7 mouse cellular contexts compared by ENCODE assay signal in the genomic region with DNA sequence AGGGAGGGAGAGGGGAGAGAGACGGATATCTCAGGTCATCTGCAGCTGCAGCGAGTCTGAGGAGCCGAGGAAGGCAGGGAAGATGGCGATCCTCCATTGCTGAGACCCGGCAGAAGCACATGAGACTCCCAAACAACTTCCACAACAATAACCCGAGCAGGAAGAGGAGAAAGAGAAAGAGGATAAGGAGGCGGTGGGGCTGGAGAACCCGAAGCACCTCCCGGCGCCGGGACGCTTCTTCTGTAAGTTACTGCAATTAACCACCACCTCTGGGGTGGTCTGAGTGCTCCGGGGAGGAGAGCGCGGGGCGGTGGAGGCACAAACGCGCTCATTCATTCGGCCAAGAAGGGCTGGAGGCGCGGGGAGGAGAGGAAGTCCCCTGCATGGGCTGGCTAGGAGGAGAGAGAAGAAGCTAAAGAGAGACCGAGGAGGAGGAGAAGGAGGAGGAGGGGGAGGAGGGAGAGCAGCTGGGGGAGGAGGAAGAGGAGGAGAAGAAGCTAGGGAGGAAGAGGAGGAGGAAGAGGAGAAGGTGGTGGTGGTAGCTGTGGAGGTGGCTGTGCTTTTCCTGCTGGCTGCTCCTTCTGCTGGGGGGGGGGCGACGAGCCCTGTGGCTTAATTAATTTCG. TPM values are rescaled to one million over a fixed set of nuclear protein-coding genes. Genes with fewer than 3 reads are reported as not detected.
DNase-seq lines count a peak whose midpoint lies in the region; ATAC-seq and TF ChIP-seq lines count a peak whose summit lies in the region.

No protein-coding gene starts in this region.

- 3% methylated on average over 22 of the region's 25 CpGs for WGBS in forebrain, embryonic 13.5 days
- 2% methylated on average over 22 of the region's 25 CpGs for WGBS in hindbrain, embryonic 12.5 days
- under 1% methylated on average over 25 of the region's 25 CpGs for WGBS in stomach, embryonic 16.5 days

- peaks cover 35% of the 10 kb centered on the region for H3K4me1 ChIP-seq in forebrain, embryonic 13.5 days
- peaks cover 22% of the 10 kb centered on the region for H3K4me1 ChIP-seq in hindbrain, embryonic 12.5 days
- peaks cover 14% of the 10 kb centered on the region for H3K4me1 ChIP-seq in stomach, embryonic 16.5 days (ENCODE audit: control insufficient read depth, insufficient read depth, low read length)

- H3K27ac ChIP-seq in forebrain, embryonic 13.5 days, result peak overlapping the region; percentile 100
- H3K27ac ChIP-seq in hindbrain, embryonic 12.5 days, result peak overlapping the region; percentile 99
- peak overlapping the region; percentile 95 for H3K27ac ChIP-seq in left cerebral cortex, adult 2 months
- H3K27ac ChIP-seq in stomach, embryonic 16.5 days (ENCODE audit: low read length), result peak overlapping the region; percentile 95

- peak; percentile 37 for ATAC-seq in forebrain, embryonic 13.5 days
- peak; percentile 26 for ATAC-seq in hindbrain, embryonic 12.5 days (ENCODE audit: low FRiP score)
- ATAC-seq in megakaryocyte progenitor cell, adult 5-6 weeks (replicated peaks; ENCODE audit: poor library complexity), result peak; percentile 33
- ATAC-seq in stomach, embryonic 16.5 days (ENCODE audit: insufficient read depth, low FRiP score), result peak; percentile 44; the same call in 1 of the 2 replicates

- peak; percentile 84 for DNase-seq in Muller cell, postnatal 12 days (ENCODE audit: inconsistent ontology term)
- peak; percentile 70 for DNase-seq in brain, adult 2 months (ENCODE audit: low read depth, low spot score)
- DNase-seq in left cerebral cortex, adult 2 months (ENCODE audit: extremely low spot score in 1 of 2, low spot score in 2 of 2), result peak; percentile 54 to 59

- H3K4me2 ChIP-seq in forebrain, embryonic 13.5 days, result peak overlapping the region; percentile 78
- H3K4me2 ChIP-seq in hindbrain, embryonic 12.5 days (replicated peaks), result peak overlapping the region; percentile 58
- peak overlapping the region; percentile 86 for H3K4me2 ChIP-seq in stomach, embryonic 16.5 days (ENCODE audit: low read depth, low read length)

- H3K9ac ChIP-seq in forebrain, embryonic 13.5 days, result peak overlapping the region; percentile 98
- H3K9ac ChIP-seq in hindbrain, embryonic 12.5 days, result peak overlapping the region; percentile 97
- H3K9ac ChIP-seq in stomach, embryonic 16.5 days (ENCODE audit: low read length), result peak overlapping the region; percentile 92

- no peak for TF ChIP-seq CTCF in left cerebral cortex, adult 2 months (IDR thresholded peaks at IDR 0.05)

- H3K4me3 ChIP-seq in forebrain, embryonic 13.5 days, result peak overlapping the region; percentile 85
- H3K4me3 ChIP-seq in hindbrain, embryonic 12.5 days, result peak overlapping the region; percentile 85
- H3K4me3 ChIP-seq in left cerebral cortex, adult 2 months, result peak overlapping the region; percentile 73
- peak overlapping the region; percentile 68 for H3K4me3 ChIP-seq in stomach, embryonic 16.5 days (replicated peaks; ENCODE audit: low read length)

- H3K9me3 ChIP-seq in forebrain, embryonic 13.5 days (replicated peaks), result no peaks in the 10 kb centered on the region
- H3K9me3 ChIP-seq in hindbrain, embryonic 12.5 days (replicated peaks), result no peaks in the 10 kb centered on the region
- no peaks in the 10 kb centered on the region for H3K9me3 ChIP-seq in stomach, embryonic 16.5 days (replicated peaks; ENCODE audit: control insufficient read depth, low read length)

- intact Hi-C loops in left cerebral cortex, adult 2 months (cut with DNase I), result loop anchor here (1.0 to 10.0 kb wide), 8 partner anchors 55 to 1061 kb away; no protein-coding TSS in a partner anchor

- H3K36me3 ChIP-seq in forebrain, embryonic 13.5 days (ENCODE audit: poor library complexity, severe bottlenecking), result peaks cover 3% of the 10 kb centered on the region; the same call in 1 of the 2 replicates
- H3K36me3 ChIP-seq in hindbrain, embryonic 12.5 days, result no peaks in the 10 kb centered on the region
- no peaks in the 10 kb centered on the region for H3K36me3 ChIP-seq in stomach, embryonic 16.5 days (ENCODE audit: control insufficient read depth, insufficient read depth, low read length)

- no peaks in the 10 kb centered on the region for H3K27me3 ChIP-seq in forebrain, embryonic 13.5 days
- no peaks in the 10 kb centered on the region for H3K27me3 ChIP-seq in hindbrain, embryonic 12.5 days
- H3K27me3 ChIP-seq in stomach, embryonic 16.5 days (ENCODE audit: control insufficient read depth, insufficient read depth, low read length), result no peaks in the 10 kb centered on the region

RNA-seq across cellular contexts. Expression of a gene that starts 3.3 kb away (rescaled TPM):
- polyA plus RNA-seq in forebrain, embryonic 13.5 days (2015; fragmentation: Nextera tagmentation; extraction: Ambion mirVana), result 23.1 and 24.6 TPM in 2 replicates
- 16.3 and 18.3 TPM in 2 replicates for polyA plus RNA-seq in hindbrain, embryonic 12.5 days (2016; fragmentation: Nextera tagmentation; extraction: Ambion mirVana)
- total RNA-seq in left cerebral cortex, adult 2 months (2021), result 10 to 100 TPM; 46.1 to 66.2 TPM
- 0.25 and 0.93 TPM in 2 replicates for total RNA-seq in megakaryocyte progenitor cell, adult 5-6 weeks (2015)
- 0.10 and 0.12 TPM in 2 replicates for total RNA-seq in megakaryocyte progenitor cell, adult 5-6 weeks (2017)
- polyA plus RNA-seq in stomach, embryonic 16.5 days (2015; fragmentation: Nextera tagmentation; extraction: Ambion mirVana), result 1.9 and 3.0 TPM in 2 replicates

Comparison
In these comparisons a context has a peak if more than half of its experiments do, and no peak if none do; other contexts are left out.
1. Peak in every context shown above with its lines: DNase-seq, ATAC-seq, H3K4me3 ChIP-seq and H3K27ac ChIP-seq.